Mouse (Mus musculus) heart, postnatal 0 days (tissue): Measurements from ENCODE around the gene 2310022B05Rik.

Experiments used
- CTCF ChIP-seq: IDR thresholded peaks from 2 replicates; pipeline ENCODE4 v1.5.1; 2016; ENCODE audit warnings: antibody characterized with exemption, control low read depth, low read depth
- EP300 ChIP-seq: IDR thresholded peaks from 2 replicates; pipeline ENCODE4 v1.6.1; 2016; ENCODE audit warnings: antibody characterized with exemption, low read depth

GRCm38 (mm10) chr8:124630891-124631290, 32.3 kb downstream of the 2310022B05Rik start:
- no peak for TF ChIP-seq EP300
- no peak for TF ChIP-seq CTCF
